Mouse (Mus musculus): Measurements from ENCODE around the gene Arl5a.

GRCm38 (mm10) chr2:52359722-52360121 is 65.0 kb downstream of the Arl5a start:
- TF ChIP-seq CTCF (IDR thresholded peaks at IDR 0.05 in 2 of 3, conservative IDR thresholded peaks at IDR 0.05 in 1 of 3; ENCODE audit: control insufficient read depth in 1 of 3, insufficient read depth in 1 of 3, low read depth in 2 of 3, low read length in 3 of 3, poor library complexity in 1 of 3, severe bottlenecking in 1 of 3) (no peak), POLR2A (IDR thresholded peaks at IDR 0.05; ENCODE audit: control insufficient read depth in 1 of 2, insufficient read depth in 1 of 2, low read depth in 1 of 2, low read length in 2 of 2, poor library complexity in 1 of 2) (no peak), GABPA (IDR thresholded peaks at IDR 0.05; ENCODE audit: low read depth, low read length) (no peak), HCFC1 (IDR thresholded peaks at IDR 0.05; ENCODE audit: low read depth, low read length) (no peak), NELFE (IDR thresholded peaks at IDR 0.05; ENCODE audit: low read depth, low read length) (no peak), MEF2A (IDR thresholded peaks at IDR 0.05; ENCODE audit: extremely low read depth, insufficient replicate concordance, low read depth, low read length, poor library complexity, severe bottlenecking) (no peak), TBP (IDR thresholded peaks at IDR 0.05; ENCODE audit: low read depth, low read length) (no peak), USF2 (IDR thresholded peaks at IDR 0.05; ENCODE audit: borderline replicate concordance in 1 of 2, insufficient read depth in 1 of 2, low read depth in 1 of 2, low read length in 2 of 2) (no peak), BHLHE40 (IDR thresholded peaks at IDR 0.05; ENCODE audit: borderline replicate concordance, low read depth, low read length) (no peak)

All from MEL (cell line).